Mouse (Mus musculus) kidney, adult 8-10 months (tissue): ENCODE results near the gene Maml3.
A peak's percentile ranks its signal among the peaks of the same experiment; 100 is the strongest.

Experiments
- DNase-seq, 2 experiments: peaks; one replicate each; pipeline ENCODE4 v3.0.0; 2022

Gene Maml3

GRCm38 (mm10) chr3:51904357-51904855 lies 200.5 kb downstream of the Maml3 start:
- DNase-seq: no peak

- DNase-seq: no peak
Observed at GRCm38 (mm10) chr3:51901151-51901550, 203.7 kb downstream of the Maml3 start.

GRCm38 (mm10) chr3:51894514-51894913 lies 210.4 kb downstream of the Maml3 start:
- no peak for DNase-seq

- no peak for DNase-seq
Observed at GRCm38 (mm10) chr3:51891562-51892119, 213.2 kb downstream of the Maml3 start.

- no peak for DNase-seq
Observed at GRCm38 (mm10) chr3:51890181-51890580, 214.7 kb downstream of the Maml3 start.

GRCm38 (mm10) chr3:51889776-51890175 lies 215.1 kb downstream of the Maml3 start:
- DNase-seq: peak in 1 of 2 experiments; percentile 15

GRCm38 (mm10) chr3:51888662-51889433 lies 216.0 kb downstream of the Maml3 start:
- DNase-seq: no peak

GRCm38 (mm10) chr3:51888295-51888661 lies 216.6 kb downstream of the Maml3 start:
- DNase-seq: no peak

GRCm38 (mm10) chr3:51885920-51886319 lies 219.0 kb downstream of the Maml3 start:
- no peak for DNase-seq

- no peak for DNase-seq
Observed at GRCm38 (mm10) chr3:51885487-51885886, 219.4 kb downstream of the Maml3 start.

- peak in 1 of 2 experiments; percentile 7 for DNase-seq
Observed at GRCm38 (mm10) chr3:51881981-51882380, 222.9 kb downstream of the Maml3 start.

GRCm38 (mm10) chr3:51881393-51881792 lies 223.5 kb downstream of the Maml3 start:
- DNase-seq: no peak

GRCm38 (mm10) chr3:51880506-51881036 lies 224.3 kb downstream of the Maml3 start:
- DNase-seq: no peak

- no peak for DNase-seq
Observed at GRCm38 (mm10) chr3:51879211-51879610, 225.7 kb downstream of the Maml3 start.

- no peak for DNase-seq
Observed at GRCm38 (mm10) chr3:51878577-51878976, 226.3 kb downstream of the Maml3 start.

GRCm38 (mm10) chr3:51876729-51877128 lies 228.1 kb downstream of the Maml3 start:
- DNase-seq: no peak

- DNase-seq: no peak
Observed at GRCm38 (mm10) chr3:51875629-51876028, 229.2 kb downstream of the Maml3 start.

GRCm38 (mm10) chr3:51874252-51874651 lies 230.6 kb downstream of the Maml3 start:
- DNase-seq: no peak

- DNase-seq: no peak
Observed at GRCm38 (mm10) chr3:51872771-51873170, 232.1 kb downstream of the Maml3 start.

- no peak for DNase-seq
Observed at GRCm38 (mm10) chr3:51871346-51871745, 233.5 kb downstream of the Maml3 start.

GRCm38 (mm10) chr3:51869980-51870379 lies 234.9 kb downstream of the Maml3 start:
- no peak for DNase-seq

- DNase-seq: no peak
Observed at GRCm38 (mm10) chr3:51868857-51869256, 236.0 kb downstream of the Maml3 start.

GRCm38 (mm10) chr3:51866446-51866845 lies 238.4 kb downstream of the Maml3 start:
- DNase-seq: no peak

- DNase-seq: no peak
Observed at GRCm38 (mm10) chr3:51861631-51862030, 243.2 kb downstream of the Maml3 start.
